Mouse (Mus musculus) C2C12 (cell line): ENCODE measurements around the gene Tiam1. TPM values are rescaled to one million over a fixed set of nuclear protein-coding genes. Genes with fewer than 3 reads are reported as not detected.

ENCODE experiments used
- H3K27me3 ChIP-seq: one replicate; pipeline ENCODE4 v1.6.1; 2011; ENCODE audit not compliant: control insufficient read depth, insufficient read depth, insufficient read length
- H3K36me3 ChIP-seq: one replicate; pipeline ENCODE4 v1.6.1; 2011; ENCODE audit not compliant: control insufficient read depth, insufficient read depth
- H3K4me3 ChIP-seq: one replicate; pipeline ENCODE4 v1.5.1; 2011; ENCODE audit warnings: mild to moderate bottlenecking, control low read depth; ENCODE audit not compliant: poor library complexity, insufficient read depth, severe bottlenecking
- H3K79me2 ChIP-seq: one replicate; pipeline ENCODE4 v1.6.1; 2011; ENCODE audit not compliant: control insufficient read depth, insufficient read depth
- H3K79me3 ChIP-seq: one replicate; pipeline ENCODE4 v1.6.1; 2011; ENCODE audit warnings: low read depth, control low read depth
- H3ac ChIP-seq: one replicate; pipeline ENCODE3; 2011; ENCODE audit warnings: low read depth; ENCODE audit not compliant: control insufficient read depth, insufficient read length
- CEBPB ChIP-seq: IDR thresholded peaks from one replicate; pipeline ENCODE4 v1.6.1; 2011; ENCODE audit warnings: low read depth, mild to moderate bottlenecking, control low read depth, moderate library complexity
- CTCF ChIP-seq: IDR thresholded peaks from one replicate; pipeline ENCODE4 v1.5.1; 2011; ENCODE audit not compliant: control insufficient read depth, insufficient read depth, insufficient read length
- FOSL1 ChIP-seq: IDR thresholded peaks from one replicate; pipeline ENCODE4 v1.8.0; 2011; ENCODE audit warnings: mild to moderate bottlenecking, low read length; ENCODE audit not compliant: poor library complexity, insufficient read depth, severe bottlenecking
- MAX ChIP-seq: IDR thresholded peaks from one replicate; pipeline ENCODE4 v1.6.1; 2011; ENCODE audit warnings: mild to moderate bottlenecking, control low read depth
- MYOD1 ChIP-seq: IDR thresholded peaks from one replicate; pipeline ENCODE4 v1.6.1; 2011; ENCODE audit warnings: low read depth; ENCODE audit not compliant: control insufficient read depth, insufficient read length
- MYOG ChIP-seq: IDR thresholded peaks from one replicate; pipeline ENCODE4 v1.6.1; 2011; ENCODE audit not compliant: control insufficient read depth, insufficient read length; ENCODE audit errors: extremely low read depth
- USF1 ChIP-seq: IDR thresholded peaks from one replicate; pipeline ENCODE4 v1.6.1; 2011; ENCODE audit warnings: low read depth, mild to moderate bottlenecking, control low read depth, moderate library complexity
- polyA plus RNA-seq: library from polyadenylated mRNA; unstranded; fragments of >200 nt; fragmentation: generic; extraction: Trizol; gene quantifications from one replicate; pipeline ENCODE4 v1.2.1, GENCODE M21; 2012; ENCODE audit warnings: missing spikeins

Gene Tiam1
- polyA plus RNA-seq, 1 experiment: 6.9 TPM

GRCm38 (mm10) chr16:90150126-90150525 is 6.6 kb upstream of the Tiam1 start:
- Histone ChIP-seq H3K79me2 (no peaks in the 10 kb centered on the region), H3K79me3 (no peaks in the 10 kb centered on the region), H3K27me3 (no peaks in the 10 kb centered on the region), H3ac (no peak overlapping the region), H3K4me3 (no peak overlapping the region), H3K36me3 (no peaks in the 10 kb centered on the region)
- TF ChIP-seq FOSL1 (no peak), CTCF (no peak), MYOD1 (no peak), MYOG (no peak), CEBPB (no peak), MAX (no peak), USF1 (no peak)

GRCm38 (mm10) chr16:90149335-90149734 is 5.8 kb upstream of the Tiam1 start:
- Histone ChIP-seq H3K27me3 (no peaks in the 10 kb centered on the region), H3K79me3 (no peaks in the 10 kb centered on the region), H3K4me3 (no peak overlapping the region), H3K36me3 (no peaks in the 10 kb centered on the region), H3ac (no peak overlapping the region), H3K79me2 (no peaks in the 10 kb centered on the region)
- TF ChIP-seq MYOG: no peak
- no peak for TF ChIP-seq MYOD1
- TF ChIP-seq CEBPB: no peak
- no peak for TF ChIP-seq USF1
- TF ChIP-seq CTCF: no peak
- TF ChIP-seq MAX: no peak
- TF ChIP-seq FOSL1: no peak

DNA sequence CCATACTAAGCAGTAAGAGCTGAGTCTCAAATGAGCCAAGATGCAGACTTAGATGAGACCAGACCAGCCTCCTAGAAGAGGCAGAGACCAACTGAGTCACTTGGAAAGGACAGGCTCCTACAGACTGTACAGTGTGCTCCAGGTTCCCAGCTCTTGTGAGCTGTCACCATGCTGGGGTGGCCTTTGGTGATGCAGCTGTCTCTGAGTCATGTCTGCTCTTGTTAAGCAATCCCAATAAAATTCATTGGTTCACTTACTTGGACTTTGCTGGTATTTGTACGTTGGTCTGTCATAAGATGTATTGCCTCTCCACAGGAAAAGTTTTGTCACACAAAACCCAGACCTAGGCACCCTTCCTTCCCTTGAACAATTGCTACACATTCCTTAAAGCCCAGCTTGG is 1.7 kb upstream of the Tiam1 start:
- Histone ChIP-seq H3K79me3 (no peaks in the 10 kb centered on the region), H3K79me2 (no peaks in the 10 kb centered on the region), H3K4me3 (no peak overlapping the region), H3K27me3 (no peaks in the 10 kb centered on the region), H3K36me3 (no peaks in the 10 kb centered on the region), H3ac (no peak overlapping the region)
- no peak for TF ChIP-seq USF1
- peak; percentile 57 for TF ChIP-seq MYOD1
- TF ChIP-seq FOSL1: no peak
- peak; percentile 24 for TF ChIP-seq CEBPB

GRCm38 (mm10) chr16:90144541-90144940 is 972 bp upstream of the Tiam1 start:
- H3ac ChIP-seq: peak overlapping the region; percentile 12
- no peaks in the 10 kb centered on the region for H3K79me2 ChIP-seq
- H3K36me3 ChIP-seq: no peaks in the 10 kb centered on the region
- H3K79me3 ChIP-seq: no peaks in the 10 kb centered on the region
- H3K4me3 ChIP-seq: no peak overlapping the region
- TF ChIP-seq CEBPB (no peak), USF1 (no peak), FOSL1 (no peak), MYOG (no peak), MAX (no peak), CTCF (no peak), MYOD1 (no peak)
- H3K27me3 ChIP-seq: no peaks in the 10 kb centered on the region

GRCm38 (mm10) chr16:90143416-90143759 is 181 bp downstream of the Tiam1 start:
- Histone ChIP-seq H3K79me2 (no peaks in the 10 kb centered on the region), H3ac (peak overlapping the region; percentile 90), H3K36me3 (no peaks in the 10 kb centered on the region), H3K79me3 (no peaks in the 10 kb centered on the region), H3K27me3 (no peaks in the 10 kb centered on the region), H3K4me3 (peak overlapping the region; percentile 48)
- TF ChIP-seq CTCF (no peak), CEBPB (no peak), USF1 (no peak), MYOD1 (no peak)

GRCm38 (mm10) chr16:90142574-90143415 is 774 bp downstream of the Tiam1 start:
- peak overlapping the region; percentile 90 for H3ac ChIP-seq
- no peaks in the 10 kb centered on the region for H3K79me2 ChIP-seq
- no peaks in the 10 kb centered on the region for H3K79me3 ChIP-seq
- TF ChIP-seq MYOD1 (no peak), USF1 (no peak), FOSL1 (no peak), CEBPB (no peak), MYOG (no peak), CTCF (no peak), MAX (no peak)
- H3K36me3 ChIP-seq: no peaks in the 10 kb centered on the region
- no peaks in the 10 kb centered on the region for H3K27me3 ChIP-seq
- H3K4me3 ChIP-seq: peak overlapping the region; percentile 48
